Mouse (Mus musculus): Measurements from ENCODE around the gene Tnc. TPM values are rescaled to one million over a fixed set of nuclear protein-coding genes. Genes with fewer than 3 reads are reported as not detected.

Gene Tnc
- polyA plus RNA-seq (2015; fragmentation: Nextera tagmentation; extraction: Ambion mirVana), result 11.2 and 12.2 TPM in 2 replicates

GRCm38 (mm10) chr4:64046831-64047493 lies at the start of gene Tnc:
Gene Tnc, minus strand, starts transcription at chr4:64047015.
- WGBS, result 3% methylated on average over 26 of the region's 26 CpGs

GRCm38 (mm10) chr4:64094221-64094620 lies 47.4 kb upstream of the Tnc start:
- no peak overlapping the region for H3K9ac ChIP-seq (ENCODE audit: low read depth, low read length)
- WGBS, result 81% methylated on average over 5 of the region's 5 CpGs
- H3K4me1 ChIP-seq (replicated peaks; ENCODE audit: control insufficient read depth, insufficient read depth, low read length), result no peaks in the 10 kb centered on the region

More at GRCm38 (mm10) chr4:64046831-64047493, at the start of gene Tnc:
- Histone ChIP-seq H3K27ac (ENCODE audit: low read depth, low read length) (no peak within 1 kb of the TSS), H3K4me3 (ENCODE audit: low read depth, low read length) (peak within 1 kb of the TSS; percentile 39), H3K4me2 (replicated peaks; ENCODE audit: low read depth) (peak within 1 kb of the TSS; percentile 58), H3K36me3 (ENCODE audit: control insufficient read depth, insufficient read depth) (no peaks in the 10 kb centered on the region), H3K27me3 (replicated peaks; ENCODE audit: control insufficient read depth, insufficient read depth, low read length) (no peaks in the 10 kb centered on the region), H3K9me3 (ENCODE audit: control insufficient read depth) (no peaks in the 10 kb centered on the region), H3K9ac (ENCODE audit: low read depth, low read length) (peak within 1 kb of the TSS; percentile 27), H3K4me1 (replicated peaks; ENCODE audit: control insufficient read depth, insufficient read depth, low read length) (no peaks in the 10 kb centered on the region)
- ATAC-seq, result no peak
- TF ChIP-seq CTCF (IDR thresholded peaks at IDR 0.05; ENCODE audit: low read depth), result no peak; the same call in 1 of the 2 replicates

GRCm38 (mm10) chr4:64092857-64093256 lies 46.0 kb upstream of the Tnc start:
- no peak for ATAC-seq
- no peak overlapping the region for H3K9ac ChIP-seq (ENCODE audit: low read depth, low read length)
- 73% methylated on average over 1 of the region's 1 CpGs for WGBS

More at GRCm38 (mm10) chr4:64094221-64094620, 47.4 kb upstream of the Tnc start:
- no peak overlapping the region for H3K4me3 ChIP-seq (ENCODE audit: low read depth, low read length)
- no peak for ATAC-seq
- H3K9me3 ChIP-seq (ENCODE audit: control insufficient read depth), result no peaks in the 10 kb centered on the region
- no peaks in the 10 kb centered on the region for H3K27me3 ChIP-seq (replicated peaks; ENCODE audit: control insufficient read depth, insufficient read depth, low read length)
- no peak overlapping the region for H3K27ac ChIP-seq (ENCODE audit: low read depth, low read length)
- TF ChIP-seq CTCF (IDR thresholded peaks at IDR 0.05; ENCODE audit: low read depth), result no peak
- no peaks in the 10 kb centered on the region for H3K36me3 ChIP-seq (ENCODE audit: control insufficient read depth, insufficient read depth)
- H3K4me2 ChIP-seq (replicated peaks; ENCODE audit: low read depth), result no peak overlapping the region

GRCm38 (mm10) chr4:64089378-64089777 lies 42.6 kb upstream of the Tnc start:
- H3K9ac ChIP-seq (ENCODE audit: low read depth, low read length), result no peak overlapping the region
- no peaks in the 10 kb centered on the region for H3K9me3 ChIP-seq (ENCODE audit: control insufficient read depth)
- H3K4me1 ChIP-seq (replicated peaks; ENCODE audit: control insufficient read depth, insufficient read depth, low read length), result no peaks in the 10 kb centered on the region
- H3K36me3 ChIP-seq (ENCODE audit: control insufficient read depth, insufficient read depth), result no peaks in the 10 kb centered on the region
- no peak overlapping the region for H3K27ac ChIP-seq (ENCODE audit: low read depth, low read length)
- no peak overlapping the region for H3K4me3 ChIP-seq (ENCODE audit: low read depth, low read length)
- H3K27me3 ChIP-seq (replicated peaks; ENCODE audit: control insufficient read depth, insufficient read depth, low read length), result no peaks in the 10 kb centered on the region
- no peak overlapping the region for H3K4me2 ChIP-seq (replicated peaks; ENCODE audit: low read depth)
- 80% methylated on average over 2 of the region's 2 CpGs for WGBS
- TF ChIP-seq CTCF (IDR thresholded peaks at IDR 0.05; ENCODE audit: low read depth), result no peak
- no peak for ATAC-seq

More at GRCm38 (mm10) chr4:64092857-64093256, 46.0 kb upstream of the Tnc start:
- Histone ChIP-seq H3K9me3 (ENCODE audit: control insufficient read depth) (no peaks in the 10 kb centered on the region), H3K4me2 (replicated peaks; ENCODE audit: low read depth) (no peak overlapping the region), H3K4me3 (ENCODE audit: low read depth, low read length) (no peak overlapping the region), H3K36me3 (ENCODE audit: control insufficient read depth, insufficient read depth) (no peaks in the 10 kb centered on the region), H3K27me3 (replicated peaks; ENCODE audit: control insufficient read depth, insufficient read depth, low read length) (no peaks in the 10 kb centered on the region), H3K27ac (ENCODE audit: low read depth, low read length) (no peak overlapping the region), H3K4me1 (replicated peaks; ENCODE audit: control insufficient read depth, insufficient read depth, low read length) (no peaks in the 10 kb centered on the region)
- TF ChIP-seq CTCF (IDR thresholded peaks at IDR 0.05; ENCODE audit: low read depth), result no peak

GRCm38 (mm10) chr4:64087675-64088074 lies 40.9 kb upstream of the Tnc start:
- H3K9ac ChIP-seq (ENCODE audit: low read depth, low read length), result no peak overlapping the region
- TF ChIP-seq CTCF (IDR thresholded peaks at IDR 0.05; ENCODE audit: low read depth), result no peak
- ATAC-seq, result no peak
- no peaks in the 10 kb centered on the region for H3K27me3 ChIP-seq (replicated peaks; ENCODE audit: control insufficient read depth, insufficient read depth, low read length)
- H3K9me3 ChIP-seq (ENCODE audit: control insufficient read depth), result no peaks in the 10 kb centered on the region
- H3K4me3 ChIP-seq (ENCODE audit: low read depth, low read length), result no peak overlapping the region
- no peak overlapping the region for H3K4me2 ChIP-seq (replicated peaks; ENCODE audit: low read depth)
- WGBS, result 70% methylated on average over 2 of the region's 2 CpGs
- H3K4me1 ChIP-seq (replicated peaks; ENCODE audit: control insufficient read depth, insufficient read depth, low read length), result no peaks in the 10 kb centered on the region
- H3K36me3 ChIP-seq (ENCODE audit: control insufficient read depth, insufficient read depth), result no peaks in the 10 kb centered on the region
- no peak overlapping the region for H3K27ac ChIP-seq (ENCODE audit: low read depth, low read length)

GRCm38 (mm10) chr4:64085993-64086567 lies 39.3 kb upstream of the Tnc start:
- no peak for ATAC-seq
- Histone ChIP-seq H3K4me2 (replicated peaks; ENCODE audit: low read depth) (no peak overlapping the region), H3K4me1 (replicated peaks; ENCODE audit: control insufficient read depth, insufficient read depth, low read length) (no peaks in the 10 kb centered on the region), H3K4me3 (ENCODE audit: low read depth, low read length) (no peak overlapping the region), H3K9me3 (ENCODE audit: control insufficient read depth) (no peaks in the 10 kb centered on the region), H3K27me3 (replicated peaks; ENCODE audit: control insufficient read depth, insufficient read depth, low read length) (no peaks in the 10 kb centered on the region), H3K27ac (ENCODE audit: low read depth, low read length) (no peak overlapping the region), H3K36me3 (ENCODE audit: control insufficient read depth, insufficient read depth) (no peaks in the 10 kb centered on the region), H3K9ac (ENCODE audit: low read depth, low read length) (no peak overlapping the region)
- WGBS, result 90% methylated on average over 1 of the region's 1 CpGs
- no peak for TF ChIP-seq CTCF (IDR thresholded peaks at IDR 0.05; ENCODE audit: low read depth)

All from intestine, postnatal 0 days (tissue).